In genomic region chr7:140944236-140944635, GRCm38 (mm10) we compare ENCODE assay signal across 36 mouse cellular contexts. TPM values are rescaled to one million over a fixed set of nuclear protein-coding genes. Genes with fewer than 3 reads are reported as not detected.
"Had no signal": no experiment of that assay in that cellular context is flagged by ENCODE, and none has a peak within 500 bp of the region (broad histone marks: within the 10 kb centered on the region; RNA-seq: fewer than 3 reads in every experiment).

No protein-coding gene starts in this region.

- H3K27me3 ChIP-seq: heart, embryonic 12.5 days; hindbrain, embryonic 12.5 days; intestine, embryonic 15.5 days; limb, embryonic 12.5 days had no signal

- H3K36me3 ChIP-seq: hindbrain, embryonic 12.5 days had no signal

- H3K27ac ChIP-seq: heart, adult 2 months; hindbrain, embryonic 10.5 days; hindbrain, embryonic 12.5 days; hindbrain, embryonic 14.5 days; intestine, embryonic 15.5 days; layer of hippocampus, adult 2 months; left cerebral cortex, adult 2 months; limb, embryonic 12.5 days; liver, embryonic 13.5 days had no signal

- H3K9me3 ChIP-seq: heart, embryonic 12.5 days; hindbrain, embryonic 10.5 days; hindbrain, embryonic 12.5 days; intestine, embryonic 15.5 days; limb, embryonic 10.5 days; limb, embryonic 12.5 days; liver, embryonic 13.5 days had no signal

- DNase-seq: gastrocnemius, postnatal 10 days; gastrocnemius, postnatal 25 days; heart, adult 2 months; heart, postnatal 4 days; kidney, adult 18-20 months; kidney, adult 8-10 months; kidney, postnatal 10 days; kidney, postnatal 25 days; kidney, postnatal 4 days; liver; liver, embryonic 13.5 days had no signal

- H3K4me3 ChIP-seq: heart, adult 2 months; heart, embryonic 12.5 days; hindbrain, embryonic 10.5 days; hindbrain, embryonic 12.5 days; intestine, embryonic 15.5 days; layer of hippocampus, adult 2 months; left cerebral cortex, adult 2 months; limb, embryonic 10.5 days; limb, embryonic 12.5 days; liver, embryonic 13.5 days had no signal

RNA-seq across cellular contexts. Expression of gene Ifitm5, which starts 5.9 kb away (rescaled TPM):
- total RNA-seq: granulocyte monocyte progenitor cell, adult 5-6 weeks; layer of hippocampus, adult 2 months; layer of hippocampus, postnatal 10 days; layer of hippocampus, postnatal 25 days; left cerebral cortex, adult 2 months; left cerebral cortex, postnatal 14 days; left cerebral cortex, postnatal 36 days had no signal
- polyA plus RNA-seq: frontal cortex, adult 2 months had no signal

RNA-seq across cellular contexts. Expression of gene Gm45717, which starts 11.5 kb away (rescaled TPM):
- total RNA-seq: gastrocnemius, postnatal 10 days; gastrocnemius, postnatal 25 days; gastrocnemius, postnatal 4 days; granulocyte monocyte progenitor cell, adult 5-6 weeks; heart, adult 2 months; heart, postnatal 10 days; heart, postnatal 25 days; heart, postnatal 4 days; layer of hippocampus, adult 2 months; layer of hippocampus, postnatal 10 days; layer of hippocampus, postnatal 25 days; left cerebral cortex, adult 2 months; left cerebral cortex, postnatal 14 days; left cerebral cortex, postnatal 36 days had no signal
- polyA plus RNA-seq: frontal cortex, adult 2 months; heart, adult 2 months; heart, embryonic 12.5 days; heart, embryonic 14.5 days; heart, embryonic 16.5 days; hindbrain, embryonic 14.5 days; hindbrain, embryonic 16.5 days; inflammation-experienced regulatory T-cells, adult 6 months; kidney, embryonic 14.5 days; limb, embryonic 10.5 days; limb, embryonic 12.5 days; limb, embryonic 14.5 days; liver, embryonic 11.5 days; liver, embryonic 13.5 days had no signal
